Mouse (Mus musculus): ENCODE measurements around the gene Hectd4.

- no peak for TF ChIP-seq CTCF (IDR thresholded peaks at IDR 0.05; ENCODE audit: control insufficient read depth, insufficient read depth, low read length)
- TF ChIP-seq POLR2A (IDR thresholded peaks at IDR 0.05; ENCODE audit: borderline replicate concordance, control insufficient read depth, low read depth, low read length) = no peak
Measured at GRCm38 (mm10) chr5:121221328-121221850, 1.4 kb downstream of the Hectd4 start.
